ENCODE assay signal across 9 mouse cellular contexts in the genomic region with DNA sequence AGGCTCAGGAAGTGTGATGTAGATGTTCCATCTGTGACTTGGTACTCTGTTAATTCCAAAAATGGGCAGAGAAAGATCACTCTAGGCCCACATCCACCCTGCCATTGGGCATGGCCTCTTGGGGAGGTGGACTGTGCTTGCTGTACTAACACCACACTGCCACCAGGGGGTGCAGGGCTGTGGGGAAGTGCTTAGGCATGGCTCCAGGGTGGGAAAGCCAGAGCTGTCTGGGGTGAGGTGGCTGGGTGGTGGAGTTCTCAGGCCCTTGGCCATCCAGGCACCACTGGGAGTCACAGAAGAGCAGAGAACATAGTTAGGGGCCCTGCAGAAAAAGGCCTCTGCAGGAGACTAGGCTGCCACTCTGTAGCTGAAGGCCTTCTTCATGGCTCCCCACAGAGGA.
A peak's percentile ranks its signal among the peaks of the same experiment; 100 is the strongest.
DNase-seq lines count a peak whose midpoint lies in the region; ATAC-seq lines count a peak whose summit lies in the region.
"Had no signal": no experiment of that assay in that cellular context is flagged by ENCODE, and none has a peak within 500 bp of the region (broad histone marks: within the 10 kb centered on the region; RNA-seq: fewer than 3 reads in every experiment).

No protein-coding gene starts in this region.

- peak; percentile 96 for ATAC-seq in granulocyte monocyte progenitor cell, adult 5-6 weeks (replicated peaks; ENCODE audit: poor library complexity, severe bottlenecking)
- peak; percentile 80 for ATAC-seq in monocyte, adult 5-6 weeks (replicated peaks; ENCODE audit: insufficient number of reproducible peaks, low FRiP score, low TSS enrichment, poor library complexity, severe bottlenecking)
- no peak for ATAC-seq in hindbrain, embryonic 14.5 days (ENCODE audit: low FRiP score)

- no peaks in the 10 kb centered on the region for H3K4me1 ChIP-seq in hindbrain, embryonic 14.5 days (replicated peaks; ENCODE audit: control insufficient read depth, insufficient read depth, low read length)
- H3K4me1 ChIP-seq: stomach, embryonic 15.5 days had no signal

- 0 out of 2 replicates have a peak, but pooled peaks cover 5% of the 10 kb centered on the region for H3K36me3 ChIP-seq in hindbrain, embryonic 14.5 days (replicated peaks; ENCODE audit: control insufficient read depth, insufficient read depth)
- H3K36me3 ChIP-seq: stomach, embryonic 15.5 days had no signal

- no peaks in the 10 kb centered on the region for H3K9me3 ChIP-seq in hindbrain, embryonic 14.5 days (ENCODE audit: control insufficient read depth, low read length)
- H3K9me3 ChIP-seq: stomach, embryonic 15.5 days had no signal

- no peak overlapping the region for H3K9ac ChIP-seq in hindbrain, embryonic 14.5 days
- H3K9ac ChIP-seq: stomach, embryonic 15.5 days had no signal

- no peak overlapping the region for H3K4me3 ChIP-seq in hindbrain, embryonic 14.5 days (replicated peaks; ENCODE audit: low read length)
- H3K4me3 ChIP-seq: stomach, embryonic 15.5 days had no signal

- DNase-seq in gastrocnemius, postnatal 10 days = peak; percentile 35
- no peak for DNase-seq in gastrocnemius, postnatal 4 days (ENCODE audit: low spot score in 2 of 2)
- peak; percentile 20 for DNase-seq in urinary bladder, postnatal 25 days (ENCODE audit: low spot score)
- DNase-seq in urinary bladder, postnatal 10 days (ENCODE audit: low spot score) = no peak
- no peak for DNase-seq in layer of hippocampus, postnatal 14 days (ENCODE audit: low spot score in 2 of 2)
- DNase-seq in hindbrain, embryonic 14.5 days (ENCODE audit: low spot score) = no peak

- no peak overlapping the region for H3K27ac ChIP-seq in hindbrain, embryonic 14.5 days
- H3K27ac ChIP-seq: stomach, embryonic 15.5 days had no signal

- no peaks in the 10 kb centered on the region for H3K27me3 ChIP-seq in hindbrain, embryonic 14.5 days (ENCODE audit: control insufficient read depth, insufficient read depth, low read length)
- H3K27me3 ChIP-seq: stomach, embryonic 15.5 days had no signal

- no peak overlapping the region for H3K4me2 ChIP-seq in hindbrain, embryonic 14.5 days (replicated peaks)
- H3K4me2 ChIP-seq: stomach, embryonic 15.5 days had no signal

Comparison
In these comparisons a context has a peak if more than half of its experiments do, and no peak if none do; other contexts are left out.
1. DNase-seq: peak in gastrocnemius, postnatal 10 days (single experiment) and urinary bladder, postnatal 25 days (single experiment); none in gastrocnemius, postnatal 4 days (0 of 2), urinary bladder, postnatal 10 days (single experiment), layer of hippocampus, postnatal 14 days (0 of 2) and hindbrain, embryonic 14.5 days (single experiment).